In genomic region chr5:97444191-97444590, GRCm38 (mm10) we compare ENCODE assay signal across 50 mouse cellular contexts. TPM values are rescaled to one million over a fixed set of nuclear protein-coding genes. Genes with fewer than 3 reads are reported as not detected.
"Had no signal": no experiment of that assay in that cellular context is flagged by ENCODE, and none has a peak within 500 bp of the region (broad histone marks: within the 10 kb centered on the region; RNA-seq: fewer than 3 reads in every experiment).

No protein-coding gene starts in this region.

- DNase-seq: heart, postnatal 10 days; heart, postnatal 14 days; heart, postnatal 36 days; heart, postnatal 4 days; kidney, adult 11 months; kidney, adult 18-20 months; kidney, adult 2 months; kidney, adult 8-10 months; kidney, adult 9 months; kidney, postnatal 10 days; kidney, postnatal 14 days; kidney, postnatal 25 days; kidney, postnatal 36 days; kidney, postnatal 4 days; layer of hippocampus, adult 9-11 months; layer of hippocampus, postnatal 36 days had no signal

- H3K9ac ChIP-seq: heart, embryonic 12.5 days; heart, embryonic 13.5 days; heart, embryonic 15.5 days; hindbrain, embryonic 12.5 days; hindbrain, embryonic 13.5 days; hindbrain, embryonic 14.5 days; hindbrain, embryonic 15.5 days; intestine, embryonic 15.5 days; kidney, embryonic 15.5 days had no signal

- H3K27ac ChIP-seq: heart, embryonic 10.5 days; heart, embryonic 13.5 days; heart, embryonic 15.5 days; hindbrain, embryonic 10.5 days; hindbrain, embryonic 12.5 days; hindbrain, embryonic 13.5 days; hindbrain, embryonic 14.5 days; hindbrain, embryonic 15.5 days; intestine, embryonic 15.5 days; kidney, embryonic 15.5 days; kidney, postnatal 0 days; left cerebral cortex, adult 2 months had no signal

- H3K4me1 ChIP-seq: heart, embryonic 10.5 days; heart, embryonic 12.5 days; heart, embryonic 13.5 days; heart, embryonic 15.5 days; hindbrain, embryonic 10.5 days; hindbrain, embryonic 12.5 days; hindbrain, embryonic 13.5 days; hindbrain, embryonic 15.5 days; intestine, embryonic 15.5 days; kidney, embryonic 15.5 days had no signal

- H3K9me3 ChIP-seq: heart, embryonic 10.5 days; heart, embryonic 13.5 days; heart, embryonic 15.5 days; hindbrain, embryonic 10.5 days; hindbrain, embryonic 12.5 days; hindbrain, embryonic 13.5 days; hindbrain, embryonic 15.5 days; intestine, embryonic 15.5 days; kidney, embryonic 15.5 days had no signal

- H3K4me2 ChIP-seq: heart, embryonic 11.5 days; heart, embryonic 12.5 days; heart, embryonic 13.5 days; heart, embryonic 15.5 days; hindbrain, embryonic 12.5 days; hindbrain, embryonic 13.5 days; hindbrain, embryonic 14.5 days; hindbrain, embryonic 15.5 days; intestine, embryonic 15.5 days; kidney, embryonic 15.5 days had no signal

- H3K36me3 ChIP-seq: heart, embryonic 10.5 days; heart, embryonic 12.5 days; heart, embryonic 13.5 days; heart, embryonic 15.5 days; hindbrain, embryonic 10.5 days; hindbrain, embryonic 12.5 days; hindbrain, embryonic 13.5 days; hindbrain, embryonic 15.5 days; intestine, embryonic 15.5 days; kidney, embryonic 15.5 days had no signal

- ATAC-seq: inflammation-experienced regulatory T-cells, adult 6 months; intestine, embryonic 15.5 days; intestine, embryonic 16.5 days; intestine, postnatal 0 days had no signal

- H3K4me3 ChIP-seq: heart, embryonic 10.5 days; heart, embryonic 12.5 days; heart, embryonic 13.5 days; heart, embryonic 15.5 days; hindbrain, embryonic 10.5 days; hindbrain, embryonic 12.5 days; hindbrain, embryonic 13.5 days; hindbrain, embryonic 15.5 days; intestine, embryonic 15.5 days; kidney, embryonic 15.5 days; left cerebral cortex, adult 2 months had no signal

- H3K27me3 ChIP-seq: heart, embryonic 12.5 days; heart, embryonic 13.5 days; heart, embryonic 15.5 days; hindbrain, embryonic 12.5 days; hindbrain, embryonic 13.5 days; hindbrain, embryonic 15.5 days; intestine, embryonic 15.5 days; kidney, embryonic 15.5 days had no signal

RNA-seq across cellular contexts. Expression of gene Gk2, which starts 12.6 kb away (rescaled TPM):
- total RNA-seq: heart, adult 8-10 months; heart, postnatal 10 days; heart, postnatal 14 days; heart, postnatal 25 days; heart, postnatal 36 days; heart, postnatal 4 days; hematopoietic stem cell, adult 5-6 weeks; layer of hippocampus, adult 18-20 months; layer of hippocampus, adult 8-10 months; layer of hippocampus, postnatal 10 days; layer of hippocampus, postnatal 14 days; layer of hippocampus, postnatal 25 days; layer of hippocampus, postnatal 36 days; left cerebral cortex, adult 18-20 months; left cerebral cortex, adult 2 months; left cerebral cortex, adult 8-10 months had no signal
- polyA plus RNA-seq: heart, embryonic 10.5 days; heart, embryonic 11.5 days; heart, embryonic 12.5 days; heart, embryonic 13.5 days; heart, embryonic 14.5 days; heart, embryonic 15.5 days; heart, embryonic 16.5 days; heart, postnatal 0 days; hindbrain, embryonic 10.5 days; hindbrain, embryonic 11.5 days; hindbrain, embryonic 12.5 days; hindbrain, embryonic 13.5 days; hindbrain, embryonic 14.5 days; hindbrain, embryonic 15.5 days; intestine, embryonic 15.5 days; intestine, embryonic 16.5 days; intestine, postnatal 0 days; kidney, embryonic 14.5 days; kidney, embryonic 15.5 days; kidney, embryonic 16.5 days; kidney, postnatal 0 days; large intestine, adult 2 months had no signal

RNA-seq across cellular contexts. Expression of gene Naa11, which starts 52.0 kb away (rescaled TPM):
- total RNA-seq: heart, adult 8-10 months; heart, postnatal 10 days; heart, postnatal 14 days; heart, postnatal 25 days; heart, postnatal 36 days; heart, postnatal 4 days; hematopoietic stem cell, adult 5-6 weeks; layer of hippocampus, adult 18-20 months; layer of hippocampus, adult 8-10 months; layer of hippocampus, postnatal 10 days; layer of hippocampus, postnatal 14 days; layer of hippocampus, postnatal 25 days; layer of hippocampus, postnatal 36 days; left cerebral cortex, adult 18-20 months had no signal
- polyA plus RNA-seq: heart, embryonic 10.5 days; heart, embryonic 11.5 days; heart, embryonic 12.5 days; heart, embryonic 13.5 days; heart, embryonic 14.5 days; heart, embryonic 15.5 days; hindbrain, embryonic 10.5 days; hindbrain, embryonic 11.5 days; hindbrain, embryonic 12.5 days; hindbrain, embryonic 13.5 days; hindbrain, embryonic 14.5 days; hindbrain, embryonic 15.5 days; inflammation-experienced regulatory T-cells, adult 6 months; intestine, embryonic 16.5 days; kidney, adult 2 months; kidney, embryonic 14.5 days; kidney, embryonic 15.5 days; kidney, embryonic 16.5 days; kidney, postnatal 0 days; large intestine, adult 2 months had no signal
